Mouse (Mus musculus) embryonic fibroblast, embryonic 13.5 days (primary cell): ENCODE results near the gene Ubtf.

Experiments used
- CTCF ChIP-seq: IDR thresholded peaks from 2 replicates; pipeline ENCODE4 v1.5.1; 2011; ENCODE audit warnings: mild to moderate bottlenecking, control low read depth, low read length, moderate library complexity, borderline replicate concordance; ENCODE audit not compliant: insufficient read depth
- POLR2A ChIP-seq: IDR thresholded peaks from 2 replicates; pipeline ENCODE4 v1.6.1; 2011; ENCODE audit warnings: low read depth, mild to moderate bottlenecking, control low read depth, low read length, moderate library complexity

GRCm38 (mm10) chr11:102330039-102330438 is 10.5 kb upstream of the Ubtf start:
- TF ChIP-seq POLR2A (no peak), CTCF (no peak)
